20 mouse cellular contexts compared by ENCODE assay signal in the genomic region with DNA sequence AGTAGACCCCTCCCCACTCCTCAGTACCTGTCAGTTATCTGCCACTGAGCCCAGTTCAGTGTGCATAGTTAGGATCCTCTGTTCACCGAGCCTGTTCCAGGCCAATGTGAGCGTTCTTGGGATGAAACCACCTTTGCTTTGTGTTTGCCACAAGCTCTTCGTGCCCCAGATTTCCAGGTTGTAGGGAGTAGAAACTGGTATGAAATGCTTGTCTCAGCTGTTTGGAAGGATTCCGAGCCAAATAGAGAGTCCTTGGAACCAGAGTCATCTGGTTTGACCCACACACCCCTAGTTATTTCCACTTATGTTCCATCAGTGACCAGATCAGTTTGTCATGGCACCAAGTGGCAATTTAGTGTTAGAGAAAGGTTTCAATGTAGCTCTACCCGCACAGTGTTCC.
"Had no signal": no experiment of that assay in that cellular context is flagged by ENCODE, and none has a peak within 500 bp of the region (broad histone marks: within the 10 kb centered on the region; RNA-seq: fewer than 3 reads in every experiment).

No protein-coding gene starts in this region.

- H3K9ac ChIP-seq: heart, embryonic 12.5 days; hindbrain, embryonic 13.5 days; hindbrain, embryonic 15.5 days; liver, embryonic 13.5 days; liver, embryonic 15.5 days had no signal

- H3K27ac ChIP-seq: gastrocnemius, adult 2 months; heart, embryonic 10.5 days; hindbrain, embryonic 13.5 days; hindbrain, embryonic 15.5 days; hindbrain, postnatal 0 days; kidney, postnatal 0 days; layer of hippocampus, adult 2 months; left cerebral cortex, adult 2 months; liver, embryonic 13.5 days; liver, embryonic 15.5 days had no signal

- H3K27me3 ChIP-seq: hindbrain, embryonic 13.5 days; hindbrain, embryonic 15.5 days; liver, embryonic 13.5 days; liver, embryonic 15.5 days had no signal

- H3K4me2 ChIP-seq: heart, embryonic 12.5 days; hindbrain, embryonic 13.5 days; hindbrain, embryonic 15.5 days; liver, embryonic 11.5 days; liver, embryonic 13.5 days; liver, embryonic 15.5 days had no signal

- H3K4me3 ChIP-seq: gastrocnemius, adult 2 months; heart, embryonic 10.5 days; heart, embryonic 12.5 days; hindbrain, embryonic 13.5 days; hindbrain, embryonic 15.5 days; layer of hippocampus, adult 2 months; left cerebral cortex, adult 2 months; liver, embryonic 13.5 days; liver, embryonic 15.5 days had no signal

- ATAC-seq: hindbrain, postnatal 0 days; intestine, postnatal 0 days had no signal

- DNase-seq: gastrocnemius, adult 2 months; gastrocnemius, postnatal 10 days; gastrocnemius, postnatal 25 days; heart, adult 18-20 months; heart, postnatal 10 days; heart, postnatal 36 days; kidney, postnatal 14 days; kidney, postnatal 4 days; liver, embryonic 13.5 days had no signal

- H3K9me3 ChIP-seq: heart, embryonic 10.5 days; heart, embryonic 12.5 days; hindbrain, embryonic 13.5 days; hindbrain, embryonic 15.5 days; liver, embryonic 13.5 days; liver, embryonic 15.5 days had no signal

- H3K36me3 ChIP-seq: heart, embryonic 10.5 days; heart, embryonic 12.5 days; hindbrain, embryonic 13.5 days; hindbrain, embryonic 15.5 days; liver, embryonic 13.5 days; liver, embryonic 15.5 days had no signal

- H3K4me1 ChIP-seq: heart, embryonic 10.5 days; heart, embryonic 12.5 days had no signal
